Mouse (Mus musculus) liver, adult 2 months (tissue): ENCODE measurements around the gene Cdc27. TPM values are rescaled to one million over a fixed set of nuclear protein-coding genes. Genes with fewer than 3 reads are reported as not detected.

Experiments used
- DNase-seq: peaks from one replicate; pipeline ENCODE4 v3.0.0-alpha.2; 2011; ENCODE audit warnings: low read depth, low spot score; ENCODE audit errors: extremely low read depth
- H3K27ac ChIP-seq: fragments of 200-500 bp; replicated peaks from 2 replicates; pipeline ENCODE4 v1.5.1; 2012; ENCODE audit warnings: low read depth, mild to moderate bottlenecking, control low read depth, inconsistent platforms, low read length; ENCODE audit not compliant: insufficient read depth
- H3K27me3 ChIP-seq: fragments of 200-500 bp; 2 replicates; pipeline ENCODE4 v1.6.1; 2012; ENCODE audit warnings: mild to moderate bottlenecking, moderate library complexity, low read length, inconsistent platforms; ENCODE audit not compliant: control insufficient read depth, insufficient read depth
- H3K36me3 ChIP-seq: fragments of 200-500 bp; 2 replicates; pipeline ENCODE4 v1.6.1; 2012; ENCODE audit warnings: low read length, inconsistent platforms; ENCODE audit not compliant: control insufficient read depth, insufficient read depth
- H3K4me1 ChIP-seq: fragments of 200-500 bp; 2 replicates; pipeline ENCODE4 v1.6.1; 2011; ENCODE audit warnings: low read length; ENCODE audit not compliant: control insufficient read depth, insufficient read depth
- H3K4me3 ChIP-seq: fragments of 200-500 bp; 2 replicates; pipeline ENCODE4 v1.5.1; 2011; ENCODE audit warnings: low read depth, mild to moderate bottlenecking, control low read depth, low read length, moderate library complexity; ENCODE audit not compliant: insufficient read depth
- H3K79me2 ChIP-seq: fragments of 200-500 bp; 2 replicates; pipeline ENCODE4 v1.6.1; 2012; ENCODE audit warnings: inconsistent platforms, mild to moderate bottlenecking, low read length, moderate library complexity; ENCODE audit not compliant: control insufficient read depth, insufficient read depth
- H3K9ac ChIP-seq: fragments of 200-500 bp; 2 replicates; pipeline ENCODE4 v1.6.1; 2012; ENCODE audit warnings: low read depth, mild to moderate bottlenecking, control low read depth, inconsistent platforms, low read length
- CTCF ChIP-seq: fragments of 200-500 bp; IDR thresholded peaks from 2 replicates; pipeline ENCODE4 v1.5.1; 2011; ENCODE audit warnings: low read depth, low read length, control low read depth
- POLR2A ChIP-seq: fragments of 200-500 bp; IDR thresholded peaks from 2 replicates; pipeline ENCODE4 v1.6.1; 2011; ENCODE audit warnings: low read length, control low read depth; ENCODE audit not compliant: insufficient read depth; ENCODE audit errors: extremely low read depth
- WGBS: fragments of 180-500 bp; shearing (Covaris S2); methylation state at CpG from one replicate; pipeline ENCODE4 v1.1.7; 2018; 5-methylcytosine and 5-hydroxymethylcytosine counted together
- polyA plus RNA-seq: library from polyadenylated mRNA; depleted of rRNA; stranded (reverse); fragments of >200 nt; gene quantifications from 2 replicates; pipeline ENCODE4 v1.2.3, GENCODE M21; 2012; rRNA removed
- total RNA-seq: library from RNA; depleted of rRNA; stranded (reverse); fragments of >200 nt; gene quantifications from 2 replicates; pipeline ENCODE4 v1.2.3, GENCODE M21; 2014; rRNA removed

The Cdc27 gene
- total and polyA plus RNA-seq, 2 experiments = 2.6 to 13.3 TPM

DNA sequence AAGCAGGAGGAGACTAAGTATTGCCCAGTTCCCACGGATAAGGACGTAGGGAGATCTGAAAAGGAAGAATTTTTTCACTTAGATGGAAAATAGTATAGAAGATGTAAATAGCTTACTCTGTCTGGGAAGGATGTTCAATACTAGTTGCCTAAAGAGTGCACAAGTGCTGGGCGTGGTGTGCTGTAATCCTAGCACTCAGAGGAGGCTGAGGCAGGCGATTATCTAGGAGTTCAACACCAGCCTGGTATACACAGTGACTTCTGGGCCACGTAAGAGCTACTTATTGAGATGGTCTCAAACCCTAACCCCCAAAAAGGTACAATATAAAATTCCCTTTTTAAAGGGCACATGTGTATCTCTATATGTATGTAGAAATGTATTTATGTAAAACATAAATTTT, 82.7 kb downstream of the Cdc27 start:
- H3K4me3 ChIP-seq = no peak overlapping the region
- H3K9ac ChIP-seq = no peak overlapping the region
- no peak for TF ChIP-seq POLR2A
- TF ChIP-seq CTCF = no peak
- no peak overlapping the region for H3K27ac ChIP-seq
- WGBS = 92% methylated on average over 5 of the region's 5 CpGs
- peaks cover 1% of the 10 kb centered on the region; the same call in 1 of the 2 replicates for H3K4me1 ChIP-seq
- DNase-seq = no peak
- no peaks in the 10 kb centered on the region for H3K27me3 ChIP-seq
- peaks cover 6% of the 10 kb centered on the region; the same call in 1 of the 2 replicates for H3K79me2 ChIP-seq
- H3K36me3 ChIP-seq = no peaks in the 10 kb centered on the region

DNA sequence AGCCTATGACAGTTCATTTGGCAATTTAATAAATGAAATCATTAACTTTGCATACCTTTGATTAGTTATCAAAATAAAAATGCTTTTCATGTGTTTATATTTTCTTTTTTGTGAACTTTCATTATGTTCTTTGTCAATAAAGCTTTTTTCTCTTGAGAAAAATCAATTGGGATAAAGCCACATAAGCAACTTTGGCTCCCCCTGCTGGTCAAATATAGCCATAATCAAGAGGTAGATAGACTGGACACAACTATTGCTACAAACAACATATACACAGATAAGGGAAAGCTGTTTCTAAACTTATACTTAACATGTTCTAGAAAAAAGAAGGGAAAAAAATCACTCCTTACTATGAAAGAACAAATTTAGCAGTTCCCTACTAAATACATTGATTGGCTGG, 88.9 kb downstream of the Cdc27 start:
- H3K79me2 ChIP-seq = peaks cover 3% of the 10 kb centered on the region; the same call in 1 of the 2 replicates
- peak; percentile 72 for DNase-seq
- H3K36me3 ChIP-seq = no peaks in the 10 kb centered on the region
- no peaks in the 10 kb centered on the region for H3K27me3 ChIP-seq
- TF ChIP-seq CTCF (peak; percentile 17; the same call in 1 of the 2 replicates), POLR2A (no peak)
- no peak overlapping the region for H3K9ac ChIP-seq
- peaks cover 4% of the 10 kb centered on the region; the same call in 1 of the 2 replicates for H3K4me1 ChIP-seq
- H3K4me3 ChIP-seq = no peak overlapping the region
- H3K27ac ChIP-seq = no peak overlapping the region

DNA sequence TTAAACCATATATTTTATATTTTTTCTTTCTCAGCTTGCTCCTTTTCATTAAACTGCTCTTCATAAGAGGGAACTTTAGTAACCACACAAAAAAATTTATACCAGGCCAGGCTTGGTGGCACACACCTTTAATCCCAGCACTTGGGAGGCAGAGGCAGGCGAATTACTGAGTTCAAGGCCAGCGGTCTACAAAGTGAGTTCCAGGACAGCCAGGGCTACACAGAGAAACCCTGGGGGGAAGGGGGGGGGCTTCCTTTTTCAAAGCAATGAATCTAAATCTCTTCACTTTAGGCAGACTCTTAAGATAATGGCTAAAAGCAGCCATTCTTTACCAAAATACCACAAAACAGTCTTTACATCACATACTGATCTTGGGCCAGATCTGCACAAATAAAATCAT, 90.7 kb downstream of the Cdc27 start:
- H3K4me3 ChIP-seq = no peak overlapping the region
- no peak for DNase-seq
- H3K9ac ChIP-seq = no peak overlapping the region
- no peak for TF ChIP-seq POLR2A
- no peak for TF ChIP-seq CTCF
- H3K79me2 ChIP-seq = peaks cover 3% of the 10 kb centered on the region; the same call in 1 of the 2 replicates
- peaks cover 4% of the 10 kb centered on the region; the same call in 1 of the 2 replicates for H3K4me1 ChIP-seq
- H3K27ac ChIP-seq = no peak overlapping the region
- 94% methylated on average over 2 of the region's 2 CpGs for WGBS
- no peaks in the 10 kb centered on the region for H3K27me3 ChIP-seq
- no peaks in the 10 kb centered on the region for H3K36me3 ChIP-seq

DNA sequence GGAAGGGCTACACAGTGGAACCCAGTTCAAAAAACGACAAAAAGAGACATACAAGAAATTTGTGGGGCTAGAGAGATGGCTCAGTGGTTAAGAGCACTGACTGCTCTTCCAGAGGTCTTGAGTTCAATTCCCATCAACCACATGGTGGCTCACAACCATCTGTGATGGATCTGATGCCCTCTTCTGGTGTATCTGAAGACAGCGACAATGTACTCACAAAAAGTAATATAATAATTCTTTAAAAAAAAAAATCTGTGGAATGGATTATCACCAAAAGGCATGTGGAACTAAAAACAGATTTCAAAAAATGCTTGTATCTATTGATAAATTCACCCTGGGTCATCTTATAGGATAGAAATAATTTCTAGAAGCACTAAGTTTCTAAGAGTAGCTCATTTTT, 91.9 kb downstream of the Cdc27 start:
- Histone ChIP-seq H3K4me3 (no peak overlapping the region), H3K36me3 (no peaks in the 10 kb centered on the region), H3K27ac (no peak overlapping the region), H3K79me2 (peaks cover 3% of the 10 kb centered on the region; the same call in 1 of the 2 replicates), H3K9ac (no peak overlapping the region), H3K4me1 (peaks cover 4% of the 10 kb centered on the region; the same call in 1 of the 2 replicates), H3K27me3 (no peaks in the 10 kb centered on the region)
- WGBS = 76% methylated on average over 2 of the region's 2 CpGs
- TF ChIP-seq POLR2A (no peak), CTCF (no peak)
- no peak for DNase-seq

Other genes with a start within 250 kb of the Cdc27 start
- 13.7 and 15.5 TPM in 2 replicates for gene Kansl1, start 81.8 kb downstream of the Cdc27 start, total RNA-seq
- gene Kansl1, start 81.8 kb downstream of the Cdc27 start, polyA plus RNA-seq = 33.0 and 36.2 TPM in 2 replicates
- gene Myl4, start within 50 bp of the Cdc27 start, total RNA-seq = 0.65 and 0.67 TPM in 2 replicates
- gene Myl4, start within 50 bp of the Cdc27 start, polyA plus RNA-seq = 0.45 and 0.72 TPM in 2 replicates
- 2.1 and 3.7 TPM in 2 replicates for gene Itgb3, start 57.4 kb upstream of the Cdc27 start, total RNA-seq
- 1.5 TPM in 2 replicates for gene Itgb3, start 57.4 kb upstream of the Cdc27 start, polyA plus RNA-seq
- under 0.01 and 0.13 TPM in 2 replicates for gene Gm11639, start 135.1 kb upstream of the Cdc27 start, total RNA-seq
- not detected in 2 replicates for gene Gm11639, start 135.1 kb upstream of the Cdc27 start, polyA plus RNA-seq